Mouse (Mus musculus) 3134 (cell line): ENCODE measurements around the gene Slc12a7.

Experiments used
- DNase-seq: peaks from one replicate; pipeline ENCODE4 v3.0.0-alpha.2; 2011; ENCODE audit warnings: low spot score; ENCODE audit not compliant: insufficient read length; ENCODE audit errors: extremely low read depth

Slc12a7 gene

GRCm38 (mm10) chr13:73759596-73759995 lies 26.7 kb downstream of the Slc12a7 start:
- DNase-seq: no peak

- no peak for DNase-seq
Measured at GRCm38 (mm10) chr13:73760126-73760525, 27.2 kb downstream of the Slc12a7 start.

DNA sequence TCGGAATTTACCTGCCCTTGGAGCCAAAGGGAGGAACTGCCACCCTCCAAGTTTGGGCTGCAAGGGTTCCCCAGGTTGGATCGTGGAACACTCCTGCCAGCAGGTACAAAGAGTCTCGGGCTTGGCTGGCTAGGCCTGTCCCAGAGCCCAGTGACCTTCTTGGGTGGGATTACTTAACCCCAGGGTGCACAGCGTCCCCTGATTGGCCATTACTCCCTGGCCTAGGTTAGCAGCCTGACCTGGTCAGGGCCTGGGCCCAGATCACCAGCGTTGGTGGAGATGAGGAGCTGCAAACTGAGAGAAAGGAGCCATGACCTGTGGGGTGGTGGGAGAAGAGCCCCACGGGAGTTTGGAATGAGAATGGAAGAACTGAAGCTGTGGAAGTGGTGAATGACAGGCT lies 30.0 kb downstream of the Slc12a7 start:
- DNase-seq: peak; percentile 18

- DNase-seq: peak; percentile 94
Measured at GRCm38 (mm10) chr13:73763439-73764255, 30.8 kb downstream of the Slc12a7 start.

- DNase-seq: no peak
Measured at GRCm38 (mm10) chr13:73764256-73764775, 31.4 kb downstream of the Slc12a7 start.

DNA sequence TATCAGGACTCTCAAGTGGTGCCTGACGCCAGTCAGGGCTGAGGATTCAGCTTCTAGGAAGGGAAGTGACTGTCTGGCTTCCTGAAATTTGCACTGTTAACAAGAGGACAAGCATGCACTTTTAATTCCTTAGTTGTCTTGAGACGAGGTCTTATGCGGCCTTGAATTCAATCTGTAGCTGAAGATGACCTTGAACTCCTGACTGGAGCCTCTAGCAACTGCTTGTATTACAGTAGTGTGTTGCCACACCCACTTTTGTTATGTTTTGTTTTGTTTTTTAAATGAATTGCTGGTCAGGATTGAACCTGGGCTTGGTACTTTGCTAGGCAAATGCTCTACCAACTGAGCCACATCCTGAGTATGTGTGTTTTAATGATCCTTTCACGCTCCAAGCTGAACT lies 32.5 kb downstream of the Slc12a7 start:
- DNase-seq: no peak

GRCm38 (mm10) chr13:73767224-73767623 lies 34.3 kb downstream of the Slc12a7 start:
- no peak for DNase-seq

- no peak for DNase-seq
Measured at GRCm38 (mm10) chr13:73767754-73768153, 34.9 kb downstream of the Slc12a7 start.

- no peak for DNase-seq
Measured at GRCm38 (mm10) chr13:73768311-73768710, 35.4 kb downstream of the Slc12a7 start.

DNA sequence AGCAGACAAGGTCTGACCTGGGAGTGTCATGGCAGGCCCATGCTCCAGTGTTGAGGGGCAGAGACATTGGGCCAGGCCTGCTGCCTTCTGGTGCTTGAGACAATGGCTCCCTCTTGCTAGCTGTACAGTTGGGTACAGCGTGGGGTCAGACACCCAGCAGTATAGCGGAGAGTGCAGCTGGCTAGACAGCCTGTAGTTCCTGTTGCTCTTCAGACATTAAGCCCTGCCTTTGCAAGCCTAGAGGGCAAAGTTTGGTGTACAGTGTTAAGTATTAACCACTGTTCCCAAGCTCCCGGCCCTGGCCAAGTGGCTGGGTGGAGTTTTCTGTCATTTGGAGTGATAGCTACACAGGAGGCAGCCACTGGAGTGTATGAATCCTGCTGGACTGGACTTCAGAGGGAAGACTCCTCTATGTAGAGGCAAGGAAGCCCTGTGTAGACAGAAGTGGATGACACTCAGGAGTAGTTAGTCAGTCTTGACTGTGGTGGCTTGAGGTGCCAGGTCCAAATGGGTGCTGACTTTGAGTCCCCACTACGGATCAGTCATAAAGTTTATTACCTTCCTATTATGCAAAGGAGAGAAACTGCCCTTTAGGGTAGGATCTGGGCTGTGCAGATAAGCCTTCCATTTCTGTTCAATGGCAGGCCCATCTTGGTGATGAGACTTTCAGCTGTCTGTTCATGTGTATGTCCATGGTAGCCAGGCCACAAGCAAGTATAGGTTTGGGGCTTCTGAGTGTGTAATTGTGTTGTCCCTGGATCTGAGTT lies 37.2 kb downstream of the Slc12a7 start:
- DNase-seq: no peak

GRCm38 (mm10) chr13:73771131-73771530 lies 38.2 kb downstream of the Slc12a7 start:
- DNase-seq: no peak

- no peak for DNase-seq
Measured at GRCm38 (mm10) chr13:73772655-73773054, 39.8 kb downstream of the Slc12a7 start.

GRCm38 (mm10) chr13:73773519-73774205 lies 40.8 kb downstream of the Slc12a7 start:
- DNase-seq: no peak

- no peak for DNase-seq
Measured at GRCm38 (mm10) chr13:73775786-73776185, 42.9 kb downstream of the Slc12a7 start.

- DNase-seq: no peak
Measured at GRCm38 (mm10) chr13:73777578-73777977, 44.7 kb downstream of the Slc12a7 start.

DNA sequence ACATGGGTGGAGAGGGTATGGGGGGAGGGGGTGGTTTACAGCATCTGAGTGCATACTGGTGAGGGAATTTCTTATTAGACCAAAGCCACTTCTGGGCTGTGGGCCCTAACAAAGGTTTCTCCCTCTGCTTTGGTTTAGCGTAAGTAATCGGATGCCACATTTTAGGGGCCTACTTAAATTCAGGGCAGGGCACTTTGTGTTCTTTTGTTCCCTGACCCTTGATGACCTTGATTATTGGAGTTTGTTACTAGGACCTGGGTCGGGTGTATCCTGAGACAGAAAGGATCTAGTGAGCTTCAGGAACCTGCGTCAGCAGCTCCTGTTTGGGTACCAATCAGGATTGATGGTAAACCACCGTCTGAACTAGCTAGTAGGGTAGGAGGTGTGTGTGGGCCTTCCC lies 49.6 kb downstream of the Slc12a7 start:
- no peak for DNase-seq

GRCm38 (mm10) chr13:73792176-73792575 lies 59.3 kb downstream of the Slc12a7 start:
- no peak for DNase-seq

DNA sequence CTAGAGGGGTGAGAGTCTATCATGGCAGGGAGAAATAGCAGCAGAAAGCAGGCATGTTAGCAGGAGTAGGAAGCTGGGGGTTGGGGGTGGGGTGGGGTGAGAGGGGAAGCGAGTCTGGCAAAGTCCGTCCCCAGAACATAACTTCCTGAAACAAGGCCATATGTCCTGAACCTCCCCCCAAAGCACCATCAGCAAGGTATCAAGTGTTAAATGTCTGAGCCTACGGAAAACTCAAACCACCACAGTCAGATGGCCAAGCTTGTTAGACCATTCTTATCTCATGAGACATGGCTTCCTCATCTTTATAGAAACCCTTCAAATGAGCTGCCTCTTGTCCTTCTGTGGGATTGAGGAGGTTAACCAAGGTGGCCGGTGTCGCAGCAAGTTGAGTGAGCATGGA lies 60.3 kb downstream of the Slc12a7 start:
- DNase-seq: no peak

- DNase-seq: no peak
Measured at GRCm38 (mm10) chr13:73799110-73799509, 66.2 kb downstream of the Slc12a7 start.

DNA sequence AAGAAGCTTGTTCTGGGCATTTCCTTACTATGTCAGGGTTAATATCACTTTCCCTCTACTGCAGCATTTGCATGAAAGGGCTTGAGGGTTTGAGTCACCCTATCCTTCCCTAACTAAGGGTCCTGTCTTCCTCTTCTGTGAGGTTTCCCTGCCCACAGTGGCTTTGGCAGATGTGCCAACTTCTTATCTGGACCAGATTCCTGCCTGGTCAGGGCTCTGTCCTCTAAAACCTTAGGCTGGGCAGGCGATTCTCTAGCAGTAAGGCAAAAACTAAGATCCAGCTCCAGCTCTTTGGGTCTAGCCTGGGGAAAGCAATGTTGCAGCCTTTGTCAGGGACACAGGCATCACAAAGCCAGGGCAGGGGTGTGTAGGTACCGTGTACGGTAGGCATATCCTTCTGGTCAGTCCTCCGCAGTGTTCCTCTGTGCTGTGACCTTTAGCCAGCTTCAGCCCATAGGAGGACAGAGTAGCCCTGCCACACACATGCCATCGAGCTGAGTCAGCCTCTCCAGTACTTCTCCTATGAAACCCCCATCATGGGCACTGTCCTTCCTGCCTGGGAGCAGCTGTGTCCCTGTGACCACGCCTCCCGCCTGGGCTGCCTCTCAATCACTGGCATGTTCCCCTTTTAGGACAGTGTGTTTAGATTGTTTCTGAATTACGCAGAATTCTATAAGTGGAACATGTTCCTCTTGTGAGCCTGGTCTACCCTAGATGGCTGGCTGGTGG lies 70.7 kb downstream of the Slc12a7 start:
- DNase-seq: peak; percentile 84
